Mouse (Mus musculus) lung, embryonic 16.5 days (tissue): ENCODE results near the gene Tor1b. TPM values are rescaled to one million over a fixed set of nuclear protein-coding genes. Genes with fewer than 3 reads are reported as not detected.
"Not testable (repeated sequence)": the region's sequence is repeated elsewhere in the genome, so short reads cannot be mapped to it uniquely, and the experiment has no call there.

Experiments
- ATAC-seq: fragments of 200-750 bp; cut with Nextera tagmentation; 2 replicates; pipeline ENCODE4 v1.8.0; 2017; ENCODE audit warnings: low read depth, mild to moderate bottlenecking, moderate library complexity
- H3K27ac ChIP-seq: fragments of 300-500 bp; sonication (generic); 2 replicates; pipeline ENCODE4 v1.5.1; 2014; ENCODE audit warnings: mild to moderate bottlenecking, control low read depth, low read length
- H3K27me3 ChIP-seq: fragments of 300-500 bp; sonication (generic); 2 replicates; pipeline ENCODE4 v1.6.1; 2014; ENCODE audit warnings: low read depth, low read length, mixed read lengths; ENCODE audit not compliant: control insufficient read depth, insufficient read depth
- H3K36me3 ChIP-seq: fragments of 300-500 bp; sonication (generic); 2 replicates; pipeline ENCODE4 v1.6.1; 2014; ENCODE audit warnings: low read length; ENCODE audit not compliant: control insufficient read depth, insufficient read depth
- H3K4me1 ChIP-seq: fragments of 300-500 bp; sonication (generic); replicated peaks from 2 replicates; pipeline ENCODE4 v1.6.1; 2014; ENCODE audit warnings: low read length, mixed read lengths; ENCODE audit not compliant: control insufficient read depth, insufficient read depth
- H3K4me2 ChIP-seq: fragments of 300-500 bp; sonication (generic); 2 replicates; pipeline ENCODE4 v1.6.1; 2014; ENCODE audit warnings: low read depth, low read length, control low read depth
- H3K4me3 ChIP-seq: fragments of 300-500 bp; sonication (generic); 2 replicates; pipeline ENCODE4 v1.5.1; 2014; ENCODE audit warnings: mild to moderate bottlenecking, low read length, control low read depth
- H3K9ac ChIP-seq: fragments of 300-500 bp; sonication (generic); 2 replicates; pipeline ENCODE4 v1.6.1; 2014; ENCODE audit warnings: low read length, control low read depth
- H3K9me3 ChIP-seq: fragments of 300-500 bp; sonication (generic); 2 replicates; pipeline ENCODE4 v1.6.1; 2016; ENCODE audit warnings: low read length; ENCODE audit not compliant: control insufficient read depth
- WGBS: fragments of 180-500 bp; shearing (Covaris S2); extraction: QIAGEN DNeasy Blood & Tissue Kit; methylation state at CpG from one replicate; pipeline ENCODE4 v1.1.7; 2014; 5-methylcytosine and 5-hydroxymethylcytosine counted together
- polyA plus RNA-seq: library from polyadenylated mRNA; unstranded; fragments of >200 nt; fragmentation: Nextera tagmentation; extraction: Ambion mirVana; gene quantifications from 2 replicates; pipeline ENCODE4 v1.2.1, GENCODE M21; 2015

Gene Tor1b
- polyA plus RNA-seq, 1 experiment from 2014 or later: 38.4 TPM

GRCm38 (mm10) chr2:30927844-30928628 is 24.7 kb upstream of the Tor1b start:
- no peaks in the 10 kb centered on the region for H3K9me3 ChIP-seq
- no peaks in the 10 kb centered on the region for H3K27me3 ChIP-seq
- H3K36me3 ChIP-seq: no peaks in the 10 kb centered on the region
- peak overlapping the region; percentile 96 for H3K27ac ChIP-seq
- ATAC-seq: peak; percentile 48
- 0 out of 2 replicates have a peak overlapping the region, but pooled peaks have one; percentile 1 for H3K4me2 ChIP-seq
- H3K4me1 ChIP-seq: peaks cover 24% of the 10 kb centered on the region
- H3K4me3 ChIP-seq: no peak overlapping the region
- H3K9ac ChIP-seq: no peak overlapping the region
- WGBS: 17% methylated on average over 14 of the region's 14 CpGs

- H3K4me3 ChIP-seq: peak overlapping the region; percentile 44
- H3K4me2 ChIP-seq: peak overlapping the region; percentile 64
- no peaks in the 10 kb centered on the region for H3K27me3 ChIP-seq
- H3K9me3 ChIP-seq: no peaks in the 10 kb centered on the region
- H3K27ac ChIP-seq: peak overlapping the region; percentile 96
- H3K36me3 ChIP-seq: no peaks in the 10 kb centered on the region
- no peak overlapping the region; the same call in 1 of the 2 replicates for H3K9ac ChIP-seq
- H3K4me1 ChIP-seq: peaks cover 24% of the 10 kb centered on the region
- 23% methylated on average over 12 of the region's 12 CpGs for WGBS
- no peak for ATAC-seq
Observed at GRCm38 (mm10) chr2:30928893-30929482, 23.8 kb upstream of the Tor1b start.

- peak within 1 kb of the TSS; percentile 96 for H3K27ac ChIP-seq
- peaks cover 24% of the 10 kb centered on the region for H3K4me1 ChIP-seq
- H3K36me3 ChIP-seq: no peaks in the 10 kb centered on the region
- H3K27me3 ChIP-seq: no peaks in the 10 kb centered on the region
- peak; percentile 15; the same call in 1 of the 2 replicates for ATAC-seq
- H3K4me2 ChIP-seq: peak within 1 kb of the TSS; percentile 64
- H3K9ac ChIP-seq: peak within 1 kb of the TSS; percentile 61
- H3K4me3 ChIP-seq: peak within 1 kb of the TSS; percentile 44
- H3K9me3 ChIP-seq: no peaks in the 10 kb centered on the region
- WGBS: under 1% methylated on average over 23 of the region's 23 CpGs
Observed at GRCm38 (mm10) chr2:30929483-30930045, 23.2 kb upstream of the Tor1b start, which contains the start of gene Ptges. TSS of gene Ptges (minus strand) at chr2:30929863.

DNA sequence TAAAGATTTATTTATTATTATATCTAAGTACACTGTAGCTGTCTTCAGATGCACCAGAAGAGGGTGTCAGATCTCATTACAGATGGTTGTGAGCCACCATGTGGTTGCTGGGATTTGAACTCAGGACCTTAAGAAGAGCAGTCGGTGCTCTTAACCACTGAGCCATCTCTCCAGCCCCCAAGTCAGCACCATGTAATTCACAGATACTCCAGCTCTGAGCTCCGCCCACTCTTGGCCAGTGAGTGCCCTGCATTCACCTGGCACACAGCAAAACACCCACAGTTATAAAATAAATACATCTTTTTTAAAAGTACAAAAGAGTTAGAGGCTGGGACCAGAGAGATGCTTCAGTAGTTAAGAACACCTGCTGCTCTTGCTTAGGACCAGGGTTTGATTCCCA is 21.9 kb upstream of the Tor1b start:
- H3K4me3 ChIP-seq: not testable (repeated sequence)
- 87% methylated on average over 2 of the region's 2 CpGs for WGBS

DNA sequence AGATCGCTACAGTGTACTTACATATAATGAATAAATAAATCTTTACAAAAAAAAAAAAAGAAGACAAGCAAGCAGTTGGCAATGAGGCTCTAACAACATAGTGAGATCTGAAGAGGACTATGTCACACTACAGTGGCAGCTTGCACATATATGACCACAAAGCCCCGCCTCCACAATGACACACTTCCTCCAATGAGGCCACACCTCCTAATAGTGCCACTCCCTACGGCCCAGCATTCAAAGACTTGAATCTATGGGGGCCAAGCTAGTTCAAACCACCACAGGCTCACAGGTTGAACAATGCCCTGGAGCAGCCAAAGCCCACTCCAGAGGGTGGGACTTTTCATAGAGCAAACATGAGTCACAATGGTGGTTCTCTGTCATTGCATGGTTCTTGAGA is 20.8 kb upstream of the Tor1b start:
- no peak overlapping the region for H3K9ac ChIP-seq
- 74% methylated on average over 3 of the region's 3 CpGs for WGBS
- H3K36me3 ChIP-seq: no peaks in the 10 kb centered on the region
- no peaks in the 10 kb centered on the region for H3K9me3 ChIP-seq
- H3K4me2 ChIP-seq: no peak overlapping the region
- no peak overlapping the region for H3K27ac ChIP-seq
- H3K4me1 ChIP-seq: peaks cover 22% of the 10 kb centered on the region
- ATAC-seq: no peak
- no peak overlapping the region for H3K4me3 ChIP-seq
- H3K27me3 ChIP-seq: no peaks in the 10 kb centered on the region

More for the DNA sequence above, 21.9 kb upstream of the Tor1b start:
- not testable (repeated sequence) for H3K9me3 ChIP-seq, H3K9ac ChIP-seq, H3K27me3 ChIP-seq, ATAC-seq, H3K36me3 ChIP-seq, H3K27ac ChIP-seq, H3K4me2 ChIP-seq
- H3K4me1 ChIP-seq: peaks cover 23% of the 10 kb centered on the region

DNA sequence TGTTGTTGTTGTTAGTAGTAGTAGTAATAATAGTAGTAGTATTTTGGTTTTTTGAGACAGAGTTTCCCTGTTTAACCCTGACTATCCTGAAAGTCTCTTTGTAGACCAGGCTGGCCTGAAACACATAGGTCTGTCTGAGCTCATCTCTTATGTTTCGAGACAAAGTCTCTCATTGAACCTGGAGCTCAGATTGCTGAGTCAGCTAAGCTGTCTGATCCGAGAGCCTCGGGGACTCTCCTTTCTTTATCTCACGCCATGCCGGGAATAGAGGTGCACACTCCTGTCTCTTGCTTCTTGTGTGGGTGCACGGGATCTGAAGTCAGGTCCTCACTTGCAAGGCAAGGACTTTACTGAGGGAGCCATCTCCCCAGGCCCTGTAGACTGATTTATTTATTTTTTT is 19.7 kb upstream of the Tor1b start:
- Histone ChIP-seq H3K9ac (no peak overlapping the region), H3K27me3 (no peaks in the 10 kb centered on the region), H3K27ac (no peak overlapping the region), H3K4me2 (no peak overlapping the region), H3K4me3 (no peak overlapping the region), H3K36me3 (no peaks in the 10 kb centered on the region), H3K4me1 (peaks cover 12% of the 10 kb centered on the region), H3K9me3 (no peaks in the 10 kb centered on the region)
- 54% methylated on average over 6 of the region's 6 CpGs for WGBS
- ATAC-seq: no peak

DNA sequence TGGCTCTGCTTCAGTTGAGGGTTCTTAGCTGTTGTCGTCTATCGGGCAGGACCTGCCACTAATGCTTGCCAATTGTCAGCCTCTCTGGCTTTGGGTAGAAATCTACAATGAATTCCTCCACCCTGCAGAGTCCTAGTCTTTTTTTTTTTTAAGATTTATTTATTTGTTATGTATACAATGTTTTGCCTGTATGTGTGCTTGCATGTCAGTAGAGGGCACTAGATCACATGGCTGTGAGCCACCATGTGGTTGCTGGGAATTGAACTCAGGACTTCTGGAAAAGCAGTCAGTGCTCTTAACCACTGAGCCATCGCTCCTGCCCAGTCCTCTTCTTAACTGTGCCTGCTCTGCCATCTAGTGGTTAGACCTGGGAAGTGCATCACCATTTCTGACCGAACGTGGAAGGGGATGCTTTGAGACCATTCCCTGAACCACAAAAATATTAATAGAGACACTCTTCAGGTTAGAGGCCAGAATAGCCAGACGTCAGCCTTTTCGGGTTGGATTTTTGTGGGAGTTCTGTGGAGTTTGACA is 18.8 kb upstream of the Tor1b start:
- Histone ChIP-seq H3K9me3 (no peaks in the 10 kb centered on the region), H3K27me3 (no peaks in the 10 kb centered on the region), H3K27ac (no peak overlapping the region), H3K9ac (no peak overlapping the region), H3K4me1 (peaks cover 5% of the 10 kb centered on the region; the same call in 1 of the 2 replicates), H3K4me2 (no peak overlapping the region), H3K36me3 (no peaks in the 10 kb centered on the region), H3K4me3 (no peak overlapping the region)
- 15% methylated on average over 7 of the region's 7 CpGs for WGBS
- ATAC-seq: no peak

- 74% methylated on average over 3 of the region's 3 CpGs for WGBS
- no peak overlapping the region for H3K27ac ChIP-seq
- no peaks in the 10 kb centered on the region for H3K36me3 ChIP-seq
- ATAC-seq: no peak
- H3K4me3 ChIP-seq: no peak overlapping the region
- no peaks in the 10 kb centered on the region for H3K27me3 ChIP-seq
- no peak overlapping the region for H3K9ac ChIP-seq
- no peak overlapping the region for H3K4me2 ChIP-seq
- H3K4me1 ChIP-seq: no peaks in the 10 kb centered on the region; the same call in 1 of the 2 replicates
- no peaks in the 10 kb centered on the region for H3K9me3 ChIP-seq
Observed at GRCm38 (mm10) chr2:30936808-30937207, 16.0 kb upstream of the Tor1b start.

DNA sequence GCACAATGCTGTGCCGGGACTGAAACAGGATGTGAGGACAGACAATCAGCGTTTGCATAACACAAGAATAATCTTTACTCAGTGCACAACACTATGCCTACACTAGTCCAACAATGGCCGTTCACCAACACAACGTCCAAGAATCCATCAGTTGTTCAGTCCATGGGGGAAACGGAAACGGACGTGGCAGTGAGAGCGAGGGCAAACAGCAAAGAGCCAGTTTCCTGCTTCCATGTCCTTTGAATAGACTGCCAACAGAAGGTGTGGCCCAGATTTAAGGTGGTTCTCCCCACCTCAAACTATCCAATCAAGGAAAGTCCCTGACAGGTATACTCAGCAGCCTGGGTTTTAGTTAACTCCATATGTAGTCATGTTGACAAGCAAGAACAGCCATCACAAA is 15.0 kb upstream of the Tor1b start:
- H3K4me3 ChIP-seq: no peak overlapping the region
- no peaks in the 10 kb centered on the region for H3K9me3 ChIP-seq
- H3K4me2 ChIP-seq: no peak overlapping the region
- no peaks in the 10 kb centered on the region for H3K36me3 ChIP-seq
- WGBS: 50% methylated on average over 8 of the region's 8 CpGs
- no peaks in the 10 kb centered on the region for H3K27me3 ChIP-seq
- H3K27ac ChIP-seq: no peak overlapping the region
- no peak for ATAC-seq
- no peaks in the 10 kb centered on the region; the same call in 1 of the 2 replicates for H3K4me1 ChIP-seq
- H3K9ac ChIP-seq: no peak overlapping the region
